Mouse (Mus musculus) lung, postnatal 0 days (tissue): ENCODE data around the gene Pros1. TPM values are rescaled to one million over a fixed set of nuclear protein-coding genes. Genes with fewer than 3 reads are reported as not detected.

Experiments used
- ATAC-seq: fragments of 200-750 bp; cut with Nextera tagmentation; 2 replicates; pipeline ENCODE4 v1.8.0; 2017; ENCODE audit warnings: moderate library complexity
- DNase-seq: peaks from one replicate; pipeline ENCODE4 v3.0.0-alpha.2; 2016; ENCODE audit warnings: low spot score
- H3K27ac ChIP-seq: fragments of 300-500 bp; sonication (generic); 2 replicates; pipeline ENCODE4 v1.5.1; 2014; ENCODE audit warnings: antibody characterized with exemption, mild to moderate bottlenecking, low read length, mixed read lengths
- H3K27me3 ChIP-seq: fragments of 300-500 bp; sonication (generic); replicated peaks from 2 replicates; pipeline ENCODE4 v1.6.1; 2014; ENCODE audit warnings: low read length, mixed read lengths; ENCODE audit not compliant: insufficient read depth
- H3K36me3 ChIP-seq: fragments of 300-500 bp; sonication (generic); 2 replicates; pipeline ENCODE4 v1.6.1; 2014; ENCODE audit warnings: low read length, mixed read lengths; ENCODE audit not compliant: insufficient read depth
- H3K4me1 ChIP-seq: fragments of 300-500 bp; sonication (generic); 2 replicates; pipeline ENCODE4 v1.6.1; 2014; ENCODE audit warnings: antibody characterized with exemption, low read depth, low read length, mixed read lengths; ENCODE audit not compliant: insufficient read depth
- H3K4me2 ChIP-seq: fragments of 300-500 bp; sonication (generic); replicated peaks from 2 replicates; pipeline ENCODE4 v1.6.1; 2014; ENCODE audit warnings: low read depth, mild to moderate bottlenecking, low read length, moderate library complexity, mixed read lengths
- H3K4me3 ChIP-seq: fragments of 300-500 bp; sonication (generic); 2 replicates; pipeline ENCODE4 v1.5.1; 2014; ENCODE audit warnings: low read depth, low read length
- H3K9ac ChIP-seq: fragments of 300-500 bp; sonication (generic); replicated peaks from 2 replicates; pipeline ENCODE4 v1.6.1; 2014; ENCODE audit warnings: low read depth, mild to moderate bottlenecking
- H3K9me3 ChIP-seq: fragments of 300-500 bp; sonication (generic); 2 replicates; pipeline ENCODE4 v1.6.1; 2016; ENCODE audit warnings: low read length, mixed read lengths
- CTCF ChIP-seq: IDR thresholded peaks from 2 replicates; pipeline ENCODE4 v1.5.1; 2016; ENCODE audit warnings: antibody characterized with exemption, mild to moderate bottlenecking
- EP300 ChIP-seq: IDR thresholded peaks from 2 replicates; pipeline ENCODE4 v1.6.1; 2016; ENCODE audit warnings: antibody characterized with exemption, mild to moderate bottlenecking, control low read depth
- WGBS: fragments of 180-500 bp; shearing (Covaris S2); extraction: QIAGEN DNeasy Blood & Tissue Kit; methylation state at CpG from one replicate; pipeline ENCODE4 v1.1.7; 2014; 5-methylcytosine and 5-hydroxymethylcytosine counted together
- polyA plus RNA-seq: library from polyadenylated mRNA; unstranded; fragments of >200 nt; fragmentation: Nextera tagmentation; extraction: Ambion mirVana; gene quantifications from 2 replicates; pipeline ENCODE4 v1.2.1, GENCODE M21; 2015

The Pros1 gene
- polyA plus RNA-seq, 1 experiment from 2014 or later: 74.3 TPM

GRCm38 (mm10) chr16:62822472-62822871 lies 31.6 kb upstream of the Pros1 start:
- Histone ChIP-seq H3K9ac (no peak overlapping the region), H3K4me3 (no peak overlapping the region), H3K27me3 (no peaks in the 10 kb centered on the region), H3K9me3 (no peaks in the 10 kb centered on the region), H3K36me3 (no peaks in the 10 kb centered on the region), H3K4me2 (no peak overlapping the region), H3K4me1 (no peaks in the 10 kb centered on the region), H3K27ac (no peak overlapping the region)
- DNase-seq (no peak), ATAC-seq (no peak)
- no peak for TF ChIP-seq EP300
- TF ChIP-seq CTCF: no peak
- WGBS: 95% methylated on average over 6 of the region's 6 CpGs

GRCm38 (mm10) chr16:62826156-62827001 lies 27.7 kb upstream of the Pros1 start:
- no peaks in the 10 kb centered on the region for H3K36me3 ChIP-seq
- 65% methylated on average over 12 of the region's 12 CpGs for WGBS
- DNase-seq: peak; percentile 81

GRCm38 (mm10) chr16:62832027-62832426 lies 22.1 kb upstream of the Pros1 start:
- no peak overlapping the region for H3K27ac ChIP-seq
- no peak overlapping the region for H3K4me3 ChIP-seq
- no peak overlapping the region for H3K9ac ChIP-seq
- H3K4me2 ChIP-seq: no peak overlapping the region
- 82% methylated on average over 2 of the region's 2 CpGs for WGBS
- H3K9me3 ChIP-seq: no peaks in the 10 kb centered on the region
- no peaks in the 10 kb centered on the region for H3K4me1 ChIP-seq
- DNase-seq: no peak
- no peaks in the 10 kb centered on the region for H3K36me3 ChIP-seq
- peak; percentile 52 for ATAC-seq
- no peak for TF ChIP-seq EP300
- no peak for TF ChIP-seq CTCF
- H3K27me3 ChIP-seq: no peaks in the 10 kb centered on the region

More at GRCm38 (mm10) chr16:62826156-62827001, 27.7 kb upstream of the Pros1 start:
- H3K4me1 ChIP-seq: no peaks in the 10 kb centered on the region
- H3K9me3 ChIP-seq: no peaks in the 10 kb centered on the region
- H3K4me2 ChIP-seq: no peak overlapping the region
- no peak overlapping the region for H3K9ac ChIP-seq
- no peak overlapping the region for H3K4me3 ChIP-seq
- no peaks in the 10 kb centered on the region for H3K27me3 ChIP-seq
- TF ChIP-seq CTCF: peak; percentile 85
- TF ChIP-seq EP300: no peak
- no peak overlapping the region for H3K27ac ChIP-seq
- no peak for ATAC-seq

GRCm38 (mm10) chr16:62832481-62832880 lies 21.6 kb upstream of the Pros1 start:
- DNase-seq: peak; percentile 69
- 12% methylated on average over 4 of the region's 4 CpGs for WGBS
- Histone ChIP-seq H3K4me2 (no peak overlapping the region), H3K9me3 (no peaks in the 10 kb centered on the region), H3K27me3 (no peaks in the 10 kb centered on the region), H3K36me3 (no peaks in the 10 kb centered on the region), H3K4me3 (no peak overlapping the region), H3K9ac (no peak overlapping the region), H3K4me1 (no peaks in the 10 kb centered on the region), H3K27ac (no peak overlapping the region)
- TF ChIP-seq CTCF (peak; percentile 84), EP300 (no peak)
- peak; percentile 80 for ATAC-seq

GRCm38 (mm10) chr16:62834016-62834735 lies 19.9 kb upstream of the Pros1 start:
- Histone ChIP-seq H3K27ac (no peak overlapping the region), H3K36me3 (no peaks in the 10 kb centered on the region), H3K9ac (no peak overlapping the region), H3K9me3 (no peaks in the 10 kb centered on the region), H3K4me1 (no peaks in the 10 kb centered on the region), H3K4me2 (no peak overlapping the region), H3K4me3 (no peak overlapping the region), H3K27me3 (no peaks in the 10 kb centered on the region)
- TF ChIP-seq CTCF (no peak), EP300 (no peak)
- ATAC-seq: no peak
- DNase-seq: no peak
- WGBS: 38% methylated on average over 3 of the region's 3 CpGs

GRCm38 (mm10) chr16:62845341-62845740 lies 8.8 kb upstream of the Pros1 start:
- DNase-seq: no peak
- H3K4me3 ChIP-seq: no peak overlapping the region
- WGBS: 78% methylated on average over 6 of the region's 6 CpGs
- no peaks in the 10 kb centered on the region for H3K27me3 ChIP-seq
- no peaks in the 10 kb centered on the region for H3K36me3 ChIP-seq
- no peaks in the 10 kb centered on the region for H3K9me3 ChIP-seq
- H3K27ac ChIP-seq: no peak overlapping the region
- no peak overlapping the region for H3K4me2 ChIP-seq
- TF ChIP-seq EP300: no peak
- no peak for TF ChIP-seq CTCF
- ATAC-seq: no peak
- H3K4me1 ChIP-seq: 0 out of 2 replicates have a peak, but pooled peaks cover 2% of the 10 kb centered on the region
- H3K9ac ChIP-seq: no peak overlapping the region
